Mouse (Mus musculus) brown adipose tissue, adult 24 weeks (tissue): Measurements from ENCODE around the gene Gm1330. TPM values are rescaled to one million over a fixed set of nuclear protein-coding genes. Genes with fewer than 3 reads are reported as not detected.
"Not testable (repeated sequence)": the region's sequence is repeated elsewhere in the genome, so short reads cannot be mapped to it uniquely, and the experiment has no call there.

Experiments used
- H3K27ac ChIP-seq: fragments of 200-500 bp; replicated peaks from 2 replicates; pipeline ENCODE4 v1.5.1; 2012; ENCODE audit warnings: low read depth, mild to moderate bottlenecking, low read length
- H3K4me1 ChIP-seq: fragments of 200-500 bp; 2 replicates; pipeline ENCODE4 v1.6.1; 2012; ENCODE audit warnings: low read length, mixed read lengths; ENCODE audit not compliant: control insufficient read depth, insufficient read depth, insufficient read length
- H3K4me3 ChIP-seq: fragments of 200-500 bp; 2 replicates; pipeline ENCODE4 v1.5.1; 2012; ENCODE audit warnings: low read depth, mild to moderate bottlenecking, low read length, moderate library complexity; ENCODE audit not compliant: insufficient read depth
- polyA plus RNA-seq: library from polyadenylated mRNA; stranded (reverse); fragments of >200 nt; gene quantifications from 2 replicates; pipeline ENCODE4 v1.2.4, GENCODE M21; 2012; ENCODE audit not compliant: missing spikeins, insufficient read depth, insufficient read length

The Gm1330 gene
- not detected in 2 replicates for polyA plus RNA-seq

DNA sequence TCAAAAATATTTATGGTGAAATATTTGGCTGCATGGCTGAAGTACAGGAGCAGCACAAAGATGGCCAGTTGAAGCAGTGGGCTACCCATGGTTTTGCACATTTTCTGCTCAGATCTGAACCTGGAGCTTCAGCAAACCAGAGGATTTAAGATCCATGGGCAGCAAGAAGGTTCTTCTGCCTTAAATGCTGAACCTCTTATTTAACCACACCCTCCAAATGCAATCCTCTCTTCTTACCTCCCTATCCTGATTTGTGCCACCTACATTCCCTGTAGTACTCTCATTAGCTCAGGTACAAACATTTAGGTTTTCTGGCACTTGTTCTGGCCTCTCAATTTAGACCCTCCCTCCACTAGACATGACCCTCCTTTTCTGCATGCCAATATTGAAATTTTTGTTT is at the start of gene Gm1330:
Gm1330 (minus strand) TSS at position 101 of the 400 bp plus-strand sequence.
- Histone ChIP-seq H3K4me3 (no peak within 1 kb of the TSS), H3K27ac (no peak within 1 kb of the TSS), H3K4me1 (no peaks in the 10 kb centered on the region)

DNA sequence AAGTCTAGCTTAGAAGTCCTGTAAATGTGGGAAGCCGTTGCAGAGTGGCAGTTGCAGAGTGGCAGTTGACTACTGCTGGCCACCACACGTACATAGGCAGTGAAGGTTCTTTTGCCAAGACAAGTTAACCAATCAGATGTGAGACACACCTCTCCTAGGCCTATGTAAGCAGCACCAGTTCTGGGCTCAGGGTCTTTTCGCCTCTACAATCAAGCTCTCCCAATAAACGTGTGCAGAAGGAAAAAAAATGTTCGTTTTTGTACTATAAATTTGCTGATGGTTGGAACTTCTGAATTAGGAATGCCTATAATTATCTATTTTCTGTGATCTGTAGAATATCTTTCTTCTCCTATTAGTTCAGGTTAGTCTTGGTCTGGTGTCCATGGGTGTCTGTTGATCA is 14.1 kb upstream of the Gm1330 start, which contains the start of gene Gm10750:
Gm10750 (minus strand) TSS at position 101 of the 400 bp plus-strand sequence.
- H3K4me1 ChIP-seq, H3K4me3 ChIP-seq, H3K27ac ChIP-seq: not testable (repeated sequence)

DNA sequence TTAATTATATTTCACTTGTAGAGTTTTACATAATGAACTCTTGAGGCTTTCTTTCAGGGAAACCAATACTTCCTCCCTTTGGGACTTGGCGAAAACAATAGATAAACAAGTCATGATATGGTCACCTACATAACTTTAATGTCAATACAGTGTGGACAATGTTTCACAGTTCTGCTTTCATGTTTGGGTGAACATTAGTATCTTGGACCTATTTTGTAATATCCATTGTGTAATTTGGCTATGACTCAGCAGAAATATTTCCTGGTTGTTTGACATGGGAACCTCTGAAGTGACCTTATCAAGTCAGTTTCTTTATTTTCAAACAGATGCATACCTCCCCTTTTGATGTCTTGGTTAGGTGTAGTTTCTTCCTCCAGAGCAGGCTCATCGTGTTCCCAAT is 1.8 kb upstream of the Gm1330 start:
- no peak overlapping the region for H3K27ac ChIP-seq
- no peaks in the 10 kb centered on the region for H3K4me1 ChIP-seq
- H3K4me3 ChIP-seq = no peak overlapping the region

DNA sequence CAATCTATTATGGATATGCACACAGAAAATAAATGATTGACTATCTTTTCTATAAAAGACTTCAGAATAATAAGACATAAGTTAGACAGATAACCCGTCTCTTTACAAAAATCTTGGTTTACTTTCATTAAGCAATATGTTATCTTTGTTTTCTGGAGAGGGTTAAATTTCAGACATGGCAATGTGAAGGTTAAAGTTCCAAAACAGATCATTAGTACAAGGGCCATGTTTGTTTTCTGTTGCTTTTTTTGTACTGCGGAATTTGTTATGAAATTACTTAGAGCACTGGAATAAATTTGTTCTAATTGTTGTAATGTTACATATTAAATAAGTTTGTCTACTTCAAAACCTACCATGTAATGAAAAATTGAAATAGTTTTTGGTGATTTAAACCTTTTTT is 7.9 kb downstream of the Gm1330 start:
- Histone ChIP-seq H3K4me3 (no peak overlapping the region), H3K27ac (no peak overlapping the region), H3K4me1 (no peaks in the 10 kb centered on the region)

Other genes with a start within 250 kb of the Gm1330 start
- gene Cst11, start 231.8 kb downstream of the Gm1330 start, polyA plus RNA-seq = not detected in 2 replicates
- gene 8030411F24Rik, start 221.2 kb downstream of the Gm1330 start, polyA plus RNA-seq = not detected in 2 replicates
- not detected in 2 replicates for gene Cst12, start 213.9 kb downstream of the Gm1330 start, polyA plus RNA-seq
- not detected in 2 replicates for gene Cst8, start 204.5 kb downstream of the Gm1330 start, polyA plus RNA-seq
- gene Cst13, start 183.2 kb downstream of the Gm1330 start, polyA plus RNA-seq = not detected in 2 replicates
- gene Cst9, start 168.1 kb downstream of the Gm1330 start, polyA plus RNA-seq = not detected in 2 replicates
- 2.5 TPM in 1 of 2 replicates, not detected in the other for gene 9230104L09Rik, start 138.2 kb downstream of the Gm1330 start, polyA plus RNA-seq
- gene Cst3, start 127.6 kb downstream of the Gm1330 start, polyA plus RNA-seq = 1,454 and 1,867 TPM in 2 replicates
- gene Gm10750, start 14.0 kb upstream of the Gm1330 start, polyA plus RNA-seq = not detected in 2 replicates